Mouse (Mus musculus): ENCODE results near the gene Osbpl7. TPM values are rescaled to one million over a fixed set of nuclear protein-coding genes. Genes with fewer than 3 reads are reported as not detected.
A peak's percentile ranks its signal among the peaks of the same experiment; 100 is the strongest.

Gene Osbpl7
- polyA plus RNA-seq, 1 experiment from 2014 or later: 11.8 TPM

DNA sequence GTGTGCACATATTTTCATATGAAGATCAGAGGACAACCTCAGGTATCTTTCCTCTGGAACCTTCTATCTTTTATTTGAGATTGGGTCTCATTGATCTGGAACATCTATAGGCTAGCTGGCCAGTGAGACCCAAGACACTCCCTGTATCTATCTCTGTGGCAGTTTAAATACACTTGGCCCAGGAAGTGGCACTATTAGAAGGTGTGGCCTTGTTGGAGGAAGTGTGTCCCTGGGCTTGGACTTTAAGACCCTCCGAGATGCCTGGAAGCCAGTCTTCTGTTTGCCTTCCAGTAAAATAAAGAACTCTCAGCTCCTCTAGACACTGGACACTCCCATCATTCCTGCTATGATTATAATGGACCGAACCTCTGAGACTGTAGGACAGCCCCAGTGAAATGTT, 19.3 kb downstream of the Osbpl7 start:
- peaks cover 32% of the 10 kb centered on the region for H3K36me3 ChIP-seq
- H3K9me3 ChIP-seq: no peaks in the 10 kb centered on the region
- H3K4me1 ChIP-seq (replicated peaks): no peaks in the 10 kb centered on the region
- H3K27me3 ChIP-seq: no peaks in the 10 kb centered on the region
- H3K27ac ChIP-seq: no peak overlapping the region
- H3K9ac ChIP-seq (replicated peaks): no peak overlapping the region
- H3K4me2 ChIP-seq (replicated peaks): no peak overlapping the region
- H3K4me3 ChIP-seq (replicated peaks): no peak overlapping the region
- no peak for ATAC-seq
- WGBS: 84% methylated on average over 2 of the region's 2 CpGs

DNA sequence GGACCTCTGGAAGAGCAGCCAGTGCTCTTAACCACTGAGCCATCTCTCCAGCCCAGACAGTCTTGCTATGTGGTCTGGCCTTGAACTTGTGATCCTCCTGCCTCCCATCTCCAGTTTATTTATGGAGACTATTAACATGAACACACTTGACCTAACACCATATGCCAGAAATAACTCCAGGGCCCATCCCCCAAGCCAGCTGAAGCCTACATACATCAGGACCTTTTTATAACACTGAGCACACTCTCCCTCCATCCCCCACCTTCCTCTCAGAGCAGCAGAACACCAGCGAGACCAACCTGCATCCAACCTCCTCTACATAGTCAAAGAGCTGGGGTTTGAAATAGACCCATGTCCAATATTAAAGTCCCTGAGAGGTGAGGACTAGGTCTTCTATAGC, 20.7 kb downstream of the Osbpl7 start:
- Histone ChIP-seq H3K9me3 (no peaks in the 10 kb centered on the region), H3K9ac (replicated peaks) (no peak overlapping the region), H3K27me3 (no peaks in the 10 kb centered on the region), H3K4me2 (replicated peaks) (no peak overlapping the region), H3K27ac (no peak overlapping the region), H3K4me1 (replicated peaks) (no peaks in the 10 kb centered on the region), H3K4me3 (replicated peaks) (no peak overlapping the region), H3K36me3 (peaks cover 24% of the 10 kb centered on the region)
- ATAC-seq: no peak
- 72% methylated on average over 1 of the region's 1 CpGs for WGBS

DNA sequence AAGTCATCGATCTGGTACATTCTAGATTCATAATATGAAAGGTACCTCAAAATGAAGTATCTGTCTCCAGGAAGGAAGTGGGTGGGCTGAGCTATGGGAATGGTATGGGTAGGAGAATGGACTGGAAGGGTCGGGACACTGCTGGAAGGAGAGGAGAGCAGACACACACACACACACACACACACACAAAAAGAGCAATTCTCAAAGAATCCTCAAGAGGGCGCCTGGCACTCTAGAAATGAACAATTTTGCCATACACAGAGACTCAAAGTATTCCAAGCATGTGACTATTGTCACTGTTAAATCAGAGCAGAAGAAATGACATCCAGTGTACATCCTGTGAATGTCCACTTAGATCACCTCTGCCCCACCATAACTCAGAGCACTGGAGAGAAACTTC, 22.1 kb downstream of the Osbpl7 start:
- no peaks in the 10 kb centered on the region for H3K4me1 ChIP-seq (replicated peaks)
- H3K27me3 ChIP-seq: no peaks in the 10 kb centered on the region
- H3K9me3 ChIP-seq: no peaks in the 10 kb centered on the region
- peak; percentile 37; the same call in 1 of the 2 replicates for ATAC-seq
- H3K9ac ChIP-seq (replicated peaks): no peak overlapping the region
- no peak overlapping the region for H3K4me3 ChIP-seq (replicated peaks)
- H3K36me3 ChIP-seq: peaks cover 11% of the 10 kb centered on the region
- no peak overlapping the region for H3K27ac ChIP-seq
- no peak overlapping the region for H3K4me2 ChIP-seq (replicated peaks)
- 28% methylated on average over 3 of the region's 3 CpGs for WGBS

DNA sequence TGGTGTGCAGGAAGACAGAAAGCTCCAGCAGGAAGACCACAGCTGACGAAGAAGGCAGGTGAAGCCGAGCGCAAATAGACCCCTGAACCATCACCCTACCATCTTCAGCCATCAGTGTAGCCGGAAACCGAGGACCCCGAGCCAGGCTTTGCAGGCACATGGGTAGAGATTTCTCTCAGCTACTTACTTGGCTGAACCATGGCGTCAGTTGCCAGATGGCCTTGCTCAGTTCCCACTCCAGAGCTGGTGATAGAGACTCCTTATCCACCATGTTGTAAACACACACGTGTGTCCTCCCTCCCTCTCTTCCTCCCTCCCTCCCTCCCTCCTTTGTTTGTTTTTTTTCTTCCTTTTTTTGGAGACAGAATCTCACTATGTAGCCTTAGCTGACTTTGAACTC, 23.8 kb downstream of the Osbpl7 start:
- no peaks in the 10 kb centered on the region for H3K36me3 ChIP-seq
- H3K27me3 ChIP-seq: no peaks in the 10 kb centered on the region
- no peak overlapping the region for H3K27ac ChIP-seq
- H3K9me3 ChIP-seq: no peaks in the 10 kb centered on the region
- no peak overlapping the region for H3K4me2 ChIP-seq (replicated peaks)
- no peak overlapping the region for H3K9ac ChIP-seq (replicated peaks)
- no peak for ATAC-seq
- H3K4me3 ChIP-seq (replicated peaks): no peak overlapping the region
- WGBS: 78% methylated on average over 8 of the region's 8 CpGs
- no peaks in the 10 kb centered on the region for H3K4me1 ChIP-seq (replicated peaks)

DNA sequence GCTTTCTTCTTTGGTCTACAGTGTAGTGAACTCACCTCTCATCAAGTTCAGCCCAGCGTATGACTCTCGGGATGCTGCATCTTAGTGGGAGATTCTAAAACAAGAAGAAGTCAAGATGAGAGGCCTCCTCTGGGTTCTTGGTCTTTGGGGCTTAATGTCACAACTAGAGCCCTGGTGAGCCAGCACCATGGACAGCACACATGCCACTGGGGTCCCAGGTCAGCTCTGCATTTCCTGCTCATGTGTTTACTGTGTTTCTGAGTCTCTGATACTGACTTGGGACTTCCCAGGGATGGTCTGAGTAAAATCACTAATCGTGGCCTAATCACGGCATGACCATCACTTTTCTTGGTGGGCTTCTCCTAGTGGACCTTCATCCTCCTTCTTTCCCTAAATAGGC, 28.3 kb downstream of the Osbpl7 start:
- Histone ChIP-seq H3K4me3 (replicated peaks) (no peak overlapping the region), H3K4me2 (replicated peaks) (no peak overlapping the region), H3K36me3 (no peaks in the 10 kb centered on the region), H3K9me3 (no peaks in the 10 kb centered on the region), H3K27ac (no peak overlapping the region), H3K9ac (replicated peaks) (no peak overlapping the region), H3K27me3 (no peaks in the 10 kb centered on the region; the same call in 1 of the 2 replicates), H3K4me1 (replicated peaks) (peaks cover 4% of the 10 kb centered on the region; the same call in 1 of the 2 replicates)
- WGBS: 61% methylated on average over 4 of the region's 4 CpGs
- no peak for ATAC-seq

DNA sequence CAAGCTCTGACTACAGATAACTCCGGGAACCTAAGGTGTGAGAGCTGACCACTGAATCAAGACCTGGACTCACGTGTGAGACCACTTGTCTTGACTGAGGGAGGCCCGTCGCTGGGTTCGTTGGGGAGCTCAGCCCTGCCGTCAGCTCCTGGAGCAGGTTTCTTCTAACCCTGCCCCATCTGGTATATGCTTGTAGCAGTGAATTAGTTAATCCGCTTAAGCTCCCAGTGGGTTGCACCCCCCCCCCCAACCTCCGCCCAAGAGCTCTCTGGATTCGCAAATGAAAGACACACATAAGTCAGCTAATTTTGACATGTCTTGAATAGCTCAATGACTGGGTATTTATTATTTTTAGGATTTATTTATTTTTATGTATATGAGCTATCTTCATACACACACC, 29.9 kb downstream of the Osbpl7 start:
- Histone ChIP-seq H3K36me3 (no peaks in the 10 kb centered on the region), H3K4me2 (replicated peaks) (no peak overlapping the region), H3K27ac (no peak overlapping the region), H3K27me3 (peaks cover 3% of the 10 kb centered on the region; the same call in 1 of the 2 replicates), H3K9me3 (no peaks in the 10 kb centered on the region), H3K4me3 (replicated peaks) (no peak overlapping the region), H3K9ac (replicated peaks) (no peak overlapping the region), H3K4me1 (replicated peaks) (peaks cover 4% of the 10 kb centered on the region; the same call in 1 of the 2 replicates)
- WGBS: 12% methylated on average over 9 of the region's 9 CpGs
- no peak for ATAC-seq

DNA sequence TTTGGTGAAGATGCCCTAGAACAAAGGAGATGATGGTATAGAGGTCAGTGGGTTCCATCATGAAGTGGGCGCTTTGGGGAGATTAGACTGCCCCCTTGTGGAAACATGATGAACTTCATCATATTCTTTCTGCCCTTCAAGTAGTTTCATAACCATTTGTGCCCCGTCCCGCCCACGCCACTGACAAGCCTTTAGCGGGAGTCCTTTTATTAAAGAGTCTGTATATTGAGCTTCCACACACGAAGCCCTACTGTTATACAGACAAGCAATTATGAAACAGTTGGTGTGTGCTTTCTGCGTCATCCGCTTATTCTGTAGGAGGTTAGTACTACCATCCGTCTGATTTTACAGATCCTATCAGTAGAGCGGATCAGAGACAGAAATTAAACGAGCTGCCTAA, 32.5 kb downstream of the Osbpl7 start:
- H3K36me3 ChIP-seq: no peaks in the 10 kb centered on the region
- 0 out of 2 replicates have a peak, but pooled peaks cover 3% of the 10 kb centered on the region for H3K9me3 ChIP-seq
- no peak overlapping the region for H3K9ac ChIP-seq (replicated peaks)
- no peak overlapping the region for H3K4me2 ChIP-seq (replicated peaks)
- H3K27me3 ChIP-seq: peaks cover 3% of the 10 kb centered on the region; the same call in 1 of the 2 replicates
- WGBS: 49% methylated on average over 11 of the region's 11 CpGs
- H3K4me3 ChIP-seq (replicated peaks): no peak overlapping the region
- no peak overlapping the region for H3K27ac ChIP-seq
- no peak for ATAC-seq
- H3K4me1 ChIP-seq (replicated peaks): peaks cover 4% of the 10 kb centered on the region; the same call in 1 of the 2 replicates

DNA sequence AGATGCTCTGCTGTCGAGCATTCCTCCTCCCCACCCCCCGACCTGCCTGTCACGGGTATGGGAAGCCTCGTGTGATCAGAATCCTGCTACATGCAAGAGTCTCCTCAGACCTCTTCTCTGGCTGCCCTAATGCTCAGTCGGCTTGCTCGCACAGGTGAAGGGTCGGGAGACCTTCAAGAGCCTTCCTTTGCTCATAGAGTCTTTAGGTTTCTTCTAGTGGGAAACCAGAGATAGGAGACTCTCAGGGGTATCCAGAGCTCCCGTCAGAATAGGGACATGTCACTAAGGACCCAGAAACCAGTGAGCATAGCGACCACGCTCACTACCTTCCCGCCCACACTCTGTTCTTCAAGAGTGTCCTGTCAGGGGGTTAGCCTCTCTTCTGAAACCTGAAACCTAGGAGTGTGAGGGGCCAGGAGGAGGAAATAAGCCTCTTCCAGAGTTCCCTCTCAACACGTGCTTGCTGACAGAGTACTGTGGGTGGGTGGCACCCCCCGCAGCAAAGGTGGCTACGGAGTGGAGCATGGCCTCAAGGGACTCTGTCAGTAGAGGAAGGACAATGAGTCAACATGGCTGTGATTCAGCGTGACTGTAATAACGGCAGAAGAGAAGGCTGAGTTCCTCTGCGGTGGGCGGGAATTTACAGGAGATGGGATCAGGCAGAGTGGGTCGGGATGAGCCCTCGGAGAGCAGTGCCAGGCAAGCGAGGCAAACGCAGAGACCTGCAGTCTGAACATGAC, 33.1 kb downstream of the Osbpl7 start:
- no peak for ATAC-seq
- Histone ChIP-seq H3K4me3 (replicated peaks) (no peak overlapping the region), H3K27ac (no peak overlapping the region), H3K27me3 (peaks cover 3% of the 10 kb centered on the region; the same call in 1 of the 2 replicates), H3K9ac (replicated peaks) (no peak overlapping the region), H3K36me3 (no peaks in the 10 kb centered on the region), H3K9me3 (0 out of 2 replicates have a peak, but pooled peaks cover 3% of the 10 kb centered on the region), H3K4me1 (replicated peaks) (peaks cover 4% of the 10 kb centered on the region; the same call in 1 of the 2 replicates), H3K4me2 (replicated peaks) (no peak overlapping the region)
- 43% methylated on average over 22 of the region's 22 CpGs for WGBS

DNA sequence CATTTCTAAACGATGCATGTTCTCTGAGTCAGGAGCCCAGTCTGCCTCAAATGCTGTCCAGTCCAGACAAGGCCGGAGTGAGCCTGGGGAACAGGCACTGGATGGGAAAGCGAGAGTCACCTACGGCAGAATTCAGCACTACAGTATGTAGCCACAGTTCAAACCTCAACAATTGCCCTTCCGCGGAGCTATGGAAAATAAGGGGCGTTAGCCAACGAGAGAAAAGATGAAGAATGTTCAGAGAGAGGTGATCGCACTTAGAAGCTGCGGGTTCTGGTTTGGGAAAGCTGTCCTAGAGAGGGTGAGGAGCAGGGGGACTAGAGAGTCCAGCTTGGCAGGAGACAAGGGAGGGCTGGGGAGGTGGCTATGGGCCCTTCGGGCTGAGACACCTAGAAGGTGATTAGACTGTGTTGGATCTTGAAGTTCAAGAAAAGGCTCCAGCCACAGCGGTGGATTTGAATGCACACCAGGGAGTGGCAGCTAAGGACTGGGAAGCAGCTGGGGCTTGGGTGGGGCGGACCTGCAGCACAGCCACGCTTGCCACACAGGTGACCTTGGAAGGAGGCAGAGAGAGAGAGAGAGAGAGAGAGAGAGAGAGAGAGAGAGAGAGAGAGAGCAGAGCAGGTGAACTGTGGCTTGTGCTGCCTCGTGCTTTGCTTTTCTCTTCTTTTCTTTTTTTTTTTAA, 34.5 kb downstream of the Osbpl7 start:
- H3K27ac ChIP-seq: no peak overlapping the region
- peaks cover 4% of the 10 kb centered on the region; the same call in 1 of the 2 replicates for H3K4me1 ChIP-seq (replicated peaks)
- no peak overlapping the region for H3K4me2 ChIP-seq (replicated peaks)
- 89% methylated on average over 15 of the region's 15 CpGs for WGBS
- H3K9me3 ChIP-seq: peaks cover 11% of the 10 kb centered on the region; the same call in 1 of the 2 replicates
- ATAC-seq: no peak
- H3K9ac ChIP-seq (replicated peaks): no peak overlapping the region
- peaks cover 3% of the 10 kb centered on the region; the same call in 1 of the 2 replicates for H3K27me3 ChIP-seq
- H3K4me3 ChIP-seq (replicated peaks): no peak overlapping the region
- H3K36me3 ChIP-seq: no peaks in the 10 kb centered on the region

DNA sequence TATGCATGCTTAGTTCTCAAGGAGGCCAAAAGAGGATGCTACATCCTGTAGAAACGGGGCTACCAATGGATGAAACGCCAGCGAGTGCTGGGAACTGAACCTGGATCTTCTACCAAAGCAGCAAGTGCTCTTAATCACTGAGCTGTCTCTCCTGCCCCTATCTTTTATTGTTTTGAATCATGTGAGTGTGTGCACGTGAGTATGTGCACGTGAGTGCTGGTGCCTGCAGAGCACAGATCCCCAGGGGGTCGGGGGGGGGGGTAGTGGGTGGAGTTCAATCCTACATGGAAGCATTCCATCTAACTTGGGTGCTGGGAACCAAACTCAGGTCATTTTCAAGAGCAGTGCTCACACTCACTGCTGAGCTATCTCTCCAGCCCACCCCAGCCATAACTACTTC, 35.9 kb downstream of the Osbpl7 start:
- Histone ChIP-seq H3K4me3 (replicated peaks) (no peak overlapping the region), H3K9ac (replicated peaks) (no peak overlapping the region), H3K27ac (no peak overlapping the region), H3K36me3 (no peaks in the 10 kb centered on the region), H3K4me1 (replicated peaks) (no peaks in the 10 kb centered on the region), H3K4me2 (replicated peaks) (no peak overlapping the region), H3K27me3 (peaks cover 3% of the 10 kb centered on the region; the same call in 1 of the 2 replicates), H3K9me3 (peaks cover 11% of the 10 kb centered on the region; the same call in 1 of the 2 replicates)
- ATAC-seq: no peak
- 74% methylated on average over 6 of the region's 6 CpGs for whole genome bisulfite sequencing

DNA sequence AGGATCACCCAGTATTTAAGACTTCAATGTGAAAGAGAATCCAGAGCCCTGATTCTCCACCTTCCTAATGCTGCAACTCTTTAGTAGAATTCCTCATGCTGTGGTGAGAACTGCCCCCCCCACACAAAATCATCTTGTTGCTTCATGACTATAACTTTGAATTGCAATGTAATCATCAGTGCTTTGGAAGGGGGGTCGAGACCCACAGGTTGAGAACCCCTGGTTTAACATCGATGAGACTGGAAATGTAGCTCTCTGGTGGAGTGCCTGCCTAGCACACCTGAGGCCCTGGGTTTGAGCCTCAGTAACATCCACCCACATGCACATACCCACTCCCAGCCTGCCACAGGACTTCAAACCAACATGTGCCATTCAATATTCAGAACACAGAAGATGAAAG, 44.2 kb downstream of the Osbpl7 start:
- H3K9me3 ChIP-seq: no peaks in the 10 kb centered on the region; the same call in 1 of the 2 replicates
- peaks cover 29% of the 10 kb centered on the region for H3K27me3 ChIP-seq
- ATAC-seq: no peak
- WGBS: 68% methylated on average over 2 of the region's 2 CpGs
- H3K4me3 ChIP-seq (replicated peaks): no peak overlapping the region
- no peak overlapping the region for H3K4me2 ChIP-seq (replicated peaks)
- H3K9ac ChIP-seq (replicated peaks): no peak overlapping the region
- H3K27ac ChIP-seq: no peak overlapping the region
- H3K36me3 ChIP-seq: no peaks in the 10 kb centered on the region
- no peaks in the 10 kb centered on the region for H3K4me1 ChIP-seq (replicated peaks)

DNA sequence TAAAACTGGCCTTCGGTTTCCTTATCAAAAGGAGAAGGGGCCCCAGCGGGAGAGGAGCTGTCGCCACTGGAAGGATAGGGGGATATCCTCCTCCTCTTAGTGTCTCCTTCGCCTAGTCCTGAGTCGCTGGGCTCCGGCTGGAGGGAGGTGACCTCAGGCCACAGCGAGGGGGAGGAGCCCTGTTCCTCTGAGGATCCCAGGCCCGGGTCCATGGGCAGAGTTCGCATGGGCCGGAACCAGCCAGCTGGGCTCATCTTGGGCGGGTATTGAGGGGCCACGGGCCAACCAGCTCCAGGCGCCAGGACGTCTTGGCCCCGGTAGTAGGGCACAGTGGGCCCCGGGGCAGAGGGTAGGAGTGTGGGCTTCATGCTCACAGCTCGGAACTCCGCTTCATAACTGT, 48.4 kb downstream of the Osbpl7 start:
- WGBS: 27% methylated on average over 18 of the region's 18 CpGs
- ATAC-seq: no peak
- H3K9me3 ChIP-seq: no peaks in the 10 kb centered on the region
- no peak overlapping the region for H3K4me3 ChIP-seq (replicated peaks)
- no peaks in the 10 kb centered on the region for H3K36me3 ChIP-seq
- H3K9ac ChIP-seq (replicated peaks): no peak overlapping the region
- H3K4me2 ChIP-seq (replicated peaks): no peak overlapping the region
- H3K27me3 ChIP-seq: peaks cover 35% of the 10 kb centered on the region
- H3K27ac ChIP-seq: no peak overlapping the region
- H3K4me1 ChIP-seq (replicated peaks): no peaks in the 10 kb centered on the region

Data from midbrain, embryonic 13.5 days (tissue).